Mouse (Mus musculus) MEL (cell line): ENCODE measurements around the gene Atp6v0a4. TPM values are rescaled to one million over a fixed set of nuclear protein-coding genes. Genes with fewer than 3 reads are reported as not detected.

ENCODE experiments used
- DNase-seq: peaks from one replicate; pipeline ENCODE4 v3.0.0; 2011; ENCODE audit warnings: low read depth, low spot score
- H3K27ac ChIP-seq: 2 replicates; pipeline ENCODE4 v1.5.1; 2012; ENCODE audit warnings: low read depth, mild to moderate bottlenecking, control low read depth, low read length, moderate library complexity; ENCODE audit not compliant: control insufficient read depth
- H3K27me3 ChIP-seq, 2 experiments: fragments of 150-350 bp in 1 of 2; sonication (generic) in 1 of 2; 2 replicates each; pipeline ENCODE4 v1.6.1; 2012; ENCODE audit warnings: low read length in 2 of 2, mild to moderate bottlenecking in 2 of 2, improper control_type of control experiment in 1 of 2, moderate library complexity in 1 of 2; ENCODE audit not compliant: insufficient read depth in 2 of 2, control insufficient read depth in 1 of 2
- H3K36me3 ChIP-seq, 2 experiments: 2 replicates each; pipeline ENCODE4 v1.6.1; 2012 to 2014; ENCODE audit warnings: low read length in 2 of 2, improper control_type of control experiment in 1 of 2, inconsistent platforms in 1 of 2, mild to moderate bottlenecking in 1 of 2; ENCODE audit not compliant: insufficient read depth in 2 of 2, control insufficient read depth in 1 of 2
- H3K4me1 ChIP-seq, 2 experiments: fragments of 150-350 bp in 1 of 2; sonication (generic) in 1 of 2; 2 replicates each; pipeline ENCODE4 v1.6.1; 2012; ENCODE audit warnings: low read length in 2 of 2, improper control_type of control experiment in 1 of 2, mild to moderate bottlenecking in 1 of 2; ENCODE audit not compliant: insufficient read depth in 2 of 2, control insufficient read depth in 1 of 2
- H3K4me3 ChIP-seq, 2 experiments: fragments of 150-350 bp in 1 of 2; sonication (generic) in 1 of 2; 2 replicates each; pipeline ENCODE4 v1.5.1; 2012; ENCODE audit warnings: low read depth in 2 of 2, low read length in 2 of 2, mild to moderate bottlenecking in 2 of 2, moderate library complexity in 2 of 2, control low read depth in 1 of 2, improper control_type of control experiment in 1 of 2; ENCODE audit not compliant: control insufficient read depth in 1 of 2, insufficient read depth in 1 of 2
- H3K79me2 ChIP-seq: 2 replicates; pipeline ENCODE4 v1.6.1; 2012; ENCODE audit warnings: mild to moderate bottlenecking, low read length, moderate library complexity; ENCODE audit not compliant: control insufficient read depth, poor library complexity, insufficient read depth
- H3K9ac ChIP-seq: 2 replicates; pipeline ENCODE4 v1.6.1; 2012; ENCODE audit warnings: low read depth, mild to moderate bottlenecking, control low read depth, low read length, moderate library complexity; ENCODE audit not compliant: control insufficient read depth, poor library complexity, severe bottlenecking
- H3K9me3 ChIP-seq: fragments of 150-350 bp; sonication (generic); replicated peaks from 2 replicates; pipeline ENCODE4 v1.6.1; 2012; ENCODE audit warnings: mild to moderate bottlenecking, low read length, improper control_type of control experiment, moderate library complexity; ENCODE audit not compliant: insufficient read depth
- CHD1 ChIP-seq: IDR thresholded peaks from 2 replicates; pipeline ENCODE4 v1.6.1; 2012; ENCODE audit warnings: low read depth, mild to moderate bottlenecking, inconsistent platforms, low read length, improper control_type of control experiment
- CHD2 ChIP-seq: IDR thresholded peaks from 2 replicates; pipeline ENCODE4 v1.6.1; 2011; ENCODE audit warnings: low read length, improper control_type of control experiment
- CTCF ChIP-seq, 3 experiments: IDR thresholded peaks in 2 of 3; conservative IDR thresholded peaks in 1 of 3; 2 replicates each; pipeline ENCODE4 v1.5.1; 2011 to 2012; ENCODE audit warnings: low read length in 3 of 3, low read depth in 2 of 3, mild to moderate bottlenecking in 2 of 3, improper control_type of control experiment in 1 of 3, inconsistent platforms in 1 of 3, mixed read lengths in 1 of 3, moderate library complexity in 1 of 3; ENCODE audit not compliant: control insufficient read depth in 1 of 3, insufficient read depth in 1 of 3, poor library complexity in 1 of 3, severe bottlenecking in 1 of 3
- GATA1 ChIP-seq: IDR thresholded peaks from 2 replicates; pipeline ENCODE4 v1.6.1; 2011; ENCODE audit warnings: low read depth, low read length, improper control_type of control experiment
- HCFC1 ChIP-seq: IDR thresholded peaks from 2 replicates; pipeline ENCODE4 v1.6.1; 2012; ENCODE audit warnings: low read depth, mild to moderate bottlenecking, inconsistent platforms, low read length, improper control_type of control experiment, moderate library complexity
- MAZ ChIP-seq: IDR thresholded peaks from 2 replicates; pipeline ENCODE4 v1.6.1; 2012; ENCODE audit warnings: low read depth, mild to moderate bottlenecking, inconsistent platforms, low read length, improper control_type of control experiment
- MEF2A ChIP-seq: IDR thresholded peaks from 2 replicates; pipeline ENCODE4 v1.6.1; 2014; ENCODE audit warnings: low read depth, mild to moderate bottlenecking, inconsistent platforms, low read length, improper control_type of control experiment; ENCODE audit not compliant: poor library complexity, insufficient replicate concordance, severe bottlenecking; ENCODE audit errors: extremely low read depth
- MXI1 ChIP-seq: IDR thresholded peaks from 2 replicates; pipeline ENCODE4 v1.6.1; 2011; ENCODE audit warnings: mild to moderate bottlenecking, low read depth, low read length, improper control_type of control experiment
- MYC ChIP-seq: IDR thresholded peaks from 2 replicates; pipeline ENCODE4 v1.6.1; 2011; ENCODE audit warnings: low read depth, mild to moderate bottlenecking, low read length, improper control_type of control experiment, moderate library complexity
- POLR2AphosphoS2 ChIP-seq: IDR thresholded peaks from 2 replicates; pipeline ENCODE4 v1.6.1; 2011; ENCODE audit warnings: low read length, improper control_type of control experiment
- TAL1 ChIP-seq: IDR thresholded peaks from 2 replicates; pipeline ENCODE4 v1.6.1; 2012; ENCODE audit warnings: mild to moderate bottlenecking, inconsistent platforms, low read length, moderate library complexity, mixed read lengths
- TBP ChIP-seq: IDR thresholded peaks from 2 replicates; pipeline ENCODE4 v1.8.0; 2011; ENCODE audit warnings: low read depth, low read length, improper control_type of control experiment
- ZKSCAN1 ChIP-seq: IDR thresholded peaks from 2 replicates; pipeline ENCODE4 v1.6.1; 2012; ENCODE audit warnings: low read depth, mild to moderate bottlenecking, inconsistent platforms, low read length, improper control_type of control experiment, moderate library complexity
- polyA plus RNA-seq, 2 experiments: library from polyadenylated mRNA; stranded (reverse) in 1 of 2; unstranded in 1 of 2; fragments of >175 nt in 1 of 2; fragments of >200 nt in 1 of 2; gene quantifications; 2 replicates each; pipeline versions ENCODE4 v1.2.1 to v1.2.4; 2012; ENCODE audit warnings: low replicate concordance in 2 of 2, low read depth in 1 of 2; ENCODE audit not compliant: insufficient read length in 2 of 2, insufficient read depth in 1 of 2, missing spikeins in 1 of 2
- total RNA-seq: library from RNA; depleted of rRNA; stranded (reverse); fragments of 300-350 nt; gene quantifications from 2 replicates; pipeline ENCODE4 v1.2.3, GENCODE M21; 2012

Gene Atp6v0a4
- total and polyA plus RNA-seq, 3 experiments, result 0.12 TPM; not detected in 2

- no peaks in the 10 kb centered on the region for H3K36me3 ChIP-seq
- no peak for TF ChIP-seq HCFC1
- TF ChIP-seq CHD2, result no peak
- TF ChIP-seq, all 39 proteins: peak for 0
- Histone ChIP-seq H3K9me3 (no peaks in the 10 kb centered on the region), H3K27ac (no peak overlapping the region), H3K9ac (no peak overlapping the region), H3K27me3 (no peaks in the 10 kb centered on the region), H3K4me3 (no peak overlapping the region), H3K79me2 (no peaks in the 10 kb centered on the region), H3K4me1 (no peaks in the 10 kb centered on the region)
- no peak for DNase-seq
These were observed 91.4 kb downstream of the Atp6v0a4 start for GRCm38 (mm10) chr6:38032801-38033566.

GRCm38 (mm10) chr6:38031924-38032540, 92.4 kb downstream of the Atp6v0a4 start:
- Histone ChIP-seq H3K27me3 (no peaks in the 10 kb centered on the region), H3K9me3 (no peaks in the 10 kb centered on the region), H3K27ac (no peak overlapping the region), H3K79me2 (no peaks in the 10 kb centered on the region), H3K4me1 (no peaks in the 10 kb centered on the region), H3K4me3 (no peak overlapping the region), H3K9ac (no peak overlapping the region), H3K36me3 (no peaks in the 10 kb centered on the region)
- DNase-seq, result no peak
- TF ChIP-seq TBP (no peak), MEF2A (no peak), TAL1 (no peak), POLR2AphosphoS2 (no peak)
- TF ChIP-seq, all 39 proteins: peak for 0

- H3K79me2 ChIP-seq, result no peaks in the 10 kb centered on the region
These were observed 96.2 kb downstream of the Atp6v0a4 start for GRCm38 (mm10) chr6:38028205-38028604.

More at GRCm38 (mm10) chr6:38028205-38028604, 96.2 kb downstream of the Atp6v0a4 start:
- H3K36me3 ChIP-seq, result no peaks in the 10 kb centered on the region
- H3K4me3 ChIP-seq, result no peak overlapping the region
- H3K27ac ChIP-seq, result no peak overlapping the region
- H3K9ac ChIP-seq, result no peak overlapping the region
- DNase-seq, result no peak
- no peaks in the 10 kb centered on the region for H3K9me3 ChIP-seq
- H3K27me3 ChIP-seq, result no peaks in the 10 kb centered on the region
- TF ChIP-seq CTCF (IDR thresholded peaks at IDR 0.05 in 2 of 3, conservative IDR thresholded peaks at IDR 0.05 in 1 of 3; ENCODE audit: control insufficient read depth in 1 of 3, insufficient read depth in 1 of 3, low read depth in 2 of 3, low read length in 3 of 3, poor library complexity in 1 of 3, severe bottlenecking in 1 of 3), result no peak
- no peak for TF ChIP-seq MAZ
- TF ChIP-seq MEF2A, result no peak
- no peak for TF ChIP-seq TAL1
- no peak for TF ChIP-seq GATA1
- no peak for TF ChIP-seq ZKSCAN1
- no peak for TF ChIP-seq CHD1
- TF ChIP-seq MXI1, result no peak
- TF ChIP-seq MYC, result no peak
- no peak for TF ChIP-seq TBP
- no peaks in the 10 kb centered on the region for H3K4me1 ChIP-seq
